Mouse (Mus musculus) stomach, postnatal 0 days (tissue): ENCODE data around the gene Apaf1.

ENCODE experiments used
- CTCF ChIP-seq: IDR thresholded peaks from 2 replicates; pipeline ENCODE4 v1.5.1; 2016; ENCODE audit warnings: antibody characterized with exemption, low read depth, mild to moderate bottlenecking, moderate library complexity
- EP300 ChIP-seq: optimal IDR thresholded peaks from 2 replicates; pipeline ENCODE3; 2016; ENCODE audit warnings: antibody characterized with exemption

DNA sequence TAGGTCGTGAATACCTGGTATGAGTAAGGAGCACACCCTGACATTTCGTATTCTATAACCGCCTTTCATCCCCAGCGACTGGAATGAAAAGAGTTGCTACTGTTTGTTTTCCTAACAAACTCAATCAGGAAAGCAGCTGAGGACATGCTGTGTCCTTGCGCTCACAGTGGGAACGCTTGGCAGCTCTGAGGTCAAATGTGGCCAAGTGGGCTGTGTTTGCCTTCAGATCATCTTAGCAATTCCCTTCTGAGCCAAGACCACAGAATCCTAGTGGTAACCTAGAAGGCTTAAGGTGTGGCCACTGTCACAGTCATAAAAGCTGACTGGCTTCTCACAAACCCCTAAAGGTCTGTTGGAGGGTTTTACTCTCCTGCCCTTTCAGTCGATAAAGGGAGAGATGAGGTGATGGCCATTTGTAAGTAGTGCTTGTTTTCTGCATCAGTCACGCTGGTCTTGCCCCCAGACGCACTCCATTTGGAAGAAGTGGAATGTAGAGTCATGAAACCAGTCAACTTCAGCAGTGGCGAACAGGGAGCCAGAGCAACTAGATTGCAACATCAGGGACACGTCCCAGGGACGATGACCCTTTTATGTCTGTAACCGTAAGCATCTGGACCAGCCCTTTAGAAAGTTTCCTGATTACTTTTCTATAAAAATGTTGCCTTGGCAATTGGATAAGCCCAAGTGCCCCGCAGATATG lies 140.4 kb downstream of the Apaf1 start:
- TF ChIP-seq EP300: no peak
- no peak for TF ChIP-seq CTCF
